Mouse (Mus musculus): ENCODE results near the gene 9530003J23Rik. TPM values are rescaled to one million over a fixed set of nuclear protein-coding genes. Genes with fewer than 3 reads are reported as not detected.
"Not testable (repeated sequence)": the region's sequence is repeated elsewhere in the genome, so short reads cannot be mapped to it uniquely, and the experiment has no call there.

Gene 9530003J23Rik
- polyA plus RNA-seq, 1 experiment from 2014 or later = not detected

DNA sequence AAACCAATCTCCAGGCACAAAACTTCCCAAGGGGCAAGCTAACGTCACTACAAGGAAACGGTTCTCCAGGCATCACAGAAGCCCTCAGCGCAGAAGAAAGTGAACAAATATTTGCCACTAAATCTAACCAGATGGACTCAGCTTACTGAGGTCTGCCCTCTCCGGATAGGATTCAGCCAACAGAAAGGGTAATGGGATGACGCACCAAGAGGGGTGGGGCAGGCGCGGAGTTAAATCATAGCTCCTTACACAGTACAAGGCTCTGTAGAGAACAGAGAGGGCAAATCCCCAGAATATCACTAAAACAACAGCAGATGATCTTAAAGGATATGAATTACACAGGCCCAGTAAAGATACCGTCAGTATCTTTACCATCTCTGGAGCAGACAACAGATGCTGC is 20.2 kb downstream of the 9530003J23Rik start:
- H3K4me1 ChIP-seq = peaks cover 10% of the 10 kb centered on the region
- no peaks in the 10 kb centered on the region for H3K27me3 ChIP-seq (replicated peaks; ENCODE audit: low read depth, poor library complexity, severe bottlenecking)
- no peak overlapping the region for H3K27ac ChIP-seq (replicated peaks)
- DNase-seq (ENCODE audit: low spot score) = no peak
- peaks cover 4% of the 10 kb centered on the region; the same call in 1 of the 2 replicates for H3K9me3 ChIP-seq
- peaks cover 89% of the 10 kb centered on the region for H3K36me3 ChIP-seq (replicated peaks)
- H3K4me3 ChIP-seq = no peak overlapping the region
- 95% methylated on average over 8 of the region's 8 CpGs for WGBS

DNA sequence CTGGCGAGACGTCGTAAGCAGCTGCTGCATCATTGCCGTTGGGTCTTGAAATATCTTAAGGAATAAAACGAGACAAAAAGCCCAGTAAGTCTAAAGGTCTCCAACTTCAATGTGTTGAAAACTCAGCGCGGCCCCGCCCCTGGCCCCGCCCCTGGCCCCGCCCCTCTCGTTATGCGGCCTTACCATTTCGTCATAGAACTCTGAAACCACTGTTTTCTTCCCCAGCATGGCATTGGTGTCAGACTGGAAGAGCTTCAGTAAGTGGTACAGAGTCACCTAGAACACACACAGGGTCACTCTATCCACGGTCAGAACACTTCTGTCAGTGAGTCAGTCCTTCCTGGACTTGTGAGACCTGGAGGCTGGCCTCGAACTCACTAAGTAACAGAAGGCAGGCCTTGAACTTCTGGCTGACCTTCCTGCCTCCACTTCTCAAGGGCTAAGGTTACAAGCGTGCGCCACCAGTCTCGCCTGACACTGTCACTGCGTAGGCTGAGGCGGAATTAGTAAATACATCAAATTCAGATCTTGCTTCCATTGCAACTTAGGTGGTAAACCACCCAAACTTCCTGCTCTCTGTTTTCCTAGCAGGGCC is 21.2 kb downstream of the 9530003J23Rik start:
- 0 out of 2 replicates have a peak, but pooled peaks cover under 1% of the 10 kb centered on the region for H3K4me1 ChIP-seq
- H3K4me3 ChIP-seq = no peak overlapping the region
- H3K9me3 ChIP-seq = peaks cover 4% of the 10 kb centered on the region; the same call in 1 of the 2 replicates
- H3K27me3 ChIP-seq (replicated peaks; ENCODE audit: low read depth, poor library complexity, severe bottlenecking) = no peaks in the 10 kb centered on the region
- 84% methylated on average over 20 of the region's 20 CpGs for WGBS
- no peak for DNase-seq (ENCODE audit: low spot score)
- H3K36me3 ChIP-seq (replicated peaks) = peaks cover 94% of the 10 kb centered on the region
- H3K27ac ChIP-seq (replicated peaks) = no peak overlapping the region

DNA sequence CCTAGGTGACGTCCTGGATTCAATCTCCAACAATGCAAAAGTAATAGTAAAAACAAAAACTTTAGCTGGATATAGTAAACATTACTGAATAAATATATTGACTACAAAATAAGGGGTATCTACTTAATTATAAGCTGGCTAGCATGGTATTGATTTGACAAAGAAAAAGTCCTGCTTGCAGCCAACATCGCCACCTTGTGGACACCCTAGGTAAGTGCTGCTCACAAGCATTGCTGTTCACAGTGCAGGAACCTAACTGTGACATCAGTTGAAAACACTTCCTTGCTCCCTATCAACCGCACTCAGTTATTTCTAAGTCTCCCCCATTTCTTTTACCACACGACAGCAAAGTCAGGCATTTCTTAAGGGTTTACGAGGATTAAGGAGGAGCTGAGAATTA is 21.7 kb downstream of the 9530003J23Rik start:
- 71% methylated on average over 5 of the region's 5 CpGs for WGBS
- Histone ChIP-seq H3K9me3 (peaks cover 4% of the 10 kb centered on the region; the same call in 1 of the 2 replicates), H3K27ac (replicated peaks) (no peak overlapping the region), H3K4me1 (no peaks in the 10 kb centered on the region), H3K36me3 (replicated peaks) (peaks cover 94% of the 10 kb centered on the region), H3K4me3 (no peak overlapping the region), H3K27me3 (replicated peaks; ENCODE audit: low read depth, poor library complexity, severe bottlenecking) (no peaks in the 10 kb centered on the region)
- DNase-seq (ENCODE audit: low spot score) = peak; percentile 55

DNA sequence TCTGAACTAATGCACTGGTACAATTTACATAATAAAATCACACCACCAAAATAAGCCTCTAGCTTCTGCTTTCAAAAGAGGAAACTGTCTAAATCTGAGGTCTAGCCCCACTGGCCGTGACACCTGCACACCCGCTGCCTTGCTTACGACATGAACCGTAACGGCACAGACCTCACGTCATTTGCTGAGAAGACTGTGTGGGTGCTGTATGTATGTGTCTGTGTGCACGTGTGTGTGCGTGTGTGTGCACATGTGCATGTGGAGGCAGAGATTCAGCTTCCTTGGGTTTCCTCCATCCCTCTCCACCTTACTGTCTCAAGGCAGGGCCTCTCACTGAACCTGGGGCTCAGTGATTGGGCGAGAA is 22.4 kb downstream of the 9530003J23Rik start:
- Histone ChIP-seq H3K36me3 (replicated peaks) (peaks cover 92% of the 10 kb centered on the region), H3K4me1 (no peaks in the 10 kb centered on the region), H3K27ac (replicated peaks) (no peak overlapping the region), H3K9me3 (peaks cover 4% of the 10 kb centered on the region; the same call in 1 of the 2 replicates), H3K27me3 (replicated peaks; ENCODE audit: low read depth, poor library complexity, severe bottlenecking) (no peaks in the 10 kb centered on the region), H3K4me3 (no peak overlapping the region)
- no peak for DNase-seq (ENCODE audit: low spot score)
- WGBS = 96% methylated on average over 9 of the region's 9 CpGs

DNA sequence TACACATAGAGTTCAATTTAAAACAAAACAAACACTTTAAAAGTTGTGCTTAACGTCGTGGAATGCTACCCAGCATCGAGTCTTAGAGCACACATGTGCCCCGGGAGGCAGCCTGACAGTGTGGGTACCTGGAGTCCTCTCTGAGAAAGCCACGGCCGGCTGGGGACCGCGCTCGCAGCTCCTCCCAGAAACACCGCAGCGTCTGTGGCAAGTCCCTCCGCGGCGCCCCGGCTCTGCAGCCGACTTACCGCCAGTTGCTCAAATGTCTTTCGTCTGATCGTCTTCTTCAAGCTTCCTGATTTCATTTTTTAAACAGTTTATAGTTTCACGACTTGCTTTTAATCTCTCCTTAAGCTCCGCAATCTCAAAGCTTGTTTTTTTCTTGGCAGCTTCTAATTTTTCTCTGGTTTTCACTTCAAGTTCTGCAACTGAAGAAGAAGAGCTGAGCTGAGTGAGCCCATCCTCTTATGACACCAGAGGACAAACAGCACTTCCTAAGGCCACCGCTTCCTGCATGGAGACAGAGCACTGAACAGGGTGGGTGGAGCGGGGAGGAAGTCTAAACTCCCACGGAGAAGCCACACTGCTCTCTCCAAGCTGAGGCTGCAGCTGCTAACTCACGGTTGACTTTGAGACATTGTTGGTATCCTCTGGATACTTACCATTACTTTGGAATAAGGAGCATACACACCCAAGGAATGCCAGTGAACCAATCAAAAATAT is 22.9 kb downstream of the 9530003J23Rik start:
- peaks cover 86% of the 10 kb centered on the region for H3K36me3 ChIP-seq (replicated peaks)
- H3K9me3 ChIP-seq = peaks cover 4% of the 10 kb centered on the region; the same call in 1 of the 2 replicates
- no peak for DNase-seq (ENCODE audit: low spot score)
- no peak overlapping the region for H3K4me3 ChIP-seq
- H3K4me1 ChIP-seq = no peaks in the 10 kb centered on the region
- H3K27me3 ChIP-seq (replicated peaks; ENCODE audit: low read depth, poor library complexity, severe bottlenecking) = no peaks in the 10 kb centered on the region
- WGBS = 93% methylated on average over 25 of the region's 25 CpGs
- H3K27ac ChIP-seq (replicated peaks) = no peak overlapping the region

DNA sequence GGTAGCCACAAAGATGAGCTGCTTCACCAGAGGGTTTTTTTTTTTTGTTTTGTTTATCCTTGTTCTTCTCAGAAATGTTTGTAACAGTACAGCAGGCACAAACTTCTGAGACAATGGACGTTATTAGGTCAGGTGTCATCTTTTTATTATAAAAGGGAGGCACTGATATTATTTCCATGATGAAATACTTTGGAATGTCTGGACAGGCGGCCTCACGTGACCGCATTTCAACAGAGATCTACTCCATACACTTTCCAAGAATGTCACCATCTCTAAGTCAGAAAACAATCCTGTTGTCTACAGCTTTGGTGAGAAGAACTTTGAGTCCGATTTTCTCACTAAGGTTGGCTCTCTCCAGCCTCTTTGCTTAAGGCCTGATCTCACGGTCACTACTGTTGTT is 27.5 kb downstream of the 9530003J23Rik start:
- Histone ChIP-seq H3K27ac (replicated peaks) (no peak overlapping the region), H3K36me3 (replicated peaks) (peaks cover 44% of the 10 kb centered on the region), H3K27me3 (replicated peaks; ENCODE audit: low read depth, poor library complexity, severe bottlenecking) (no peaks in the 10 kb centered on the region), H3K4me3 (no peak overlapping the region), H3K9me3 (no peaks in the 10 kb centered on the region), H3K4me1 (peaks cover 4% of the 10 kb centered on the region)
- no peak for DNase-seq (ENCODE audit: low spot score)
- 88% methylated on average over 6 of the region's 6 CpGs for WGBS

DNA sequence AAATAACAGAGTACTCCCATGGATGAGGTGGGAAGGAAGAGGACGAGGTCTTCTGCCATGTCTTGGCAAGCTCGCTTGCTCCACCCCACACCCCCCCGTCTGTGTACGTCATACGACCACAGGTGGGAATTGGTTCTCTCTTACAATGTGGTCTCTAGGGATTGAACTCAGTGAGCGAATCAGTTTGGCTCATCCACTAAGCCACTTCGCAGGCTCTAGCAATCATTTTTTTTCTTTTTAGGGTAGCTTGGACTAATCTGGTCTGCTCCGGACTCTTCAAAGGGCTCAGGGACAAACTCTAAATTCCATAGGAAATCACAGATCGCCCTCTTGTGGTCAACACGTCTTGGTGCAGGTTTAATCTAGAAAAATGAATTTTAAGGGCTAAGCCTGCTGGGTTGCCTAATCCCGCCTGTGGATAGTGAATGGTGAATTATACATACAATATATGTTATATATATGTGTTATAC is 29.0 kb downstream of the 9530003J23Rik start:
- 19% methylated on average over 11 of the region's 11 CpGs for WGBS
- H3K4me1 ChIP-seq = peaks cover 4% of the 10 kb centered on the region
- H3K4me3 ChIP-seq = peak overlapping the region; percentile 48
- peaks cover 28% of the 10 kb centered on the region for H3K36me3 ChIP-seq (replicated peaks)
- H3K9me3 ChIP-seq = no peaks in the 10 kb centered on the region
- peak; percentile 55 for DNase-seq (ENCODE audit: low spot score)
- no peak overlapping the region for H3K27ac ChIP-seq (replicated peaks)
- no peaks in the 10 kb centered on the region for H3K27me3 ChIP-seq (replicated peaks; ENCODE audit: low read depth, poor library complexity, severe bottlenecking)

DNA sequence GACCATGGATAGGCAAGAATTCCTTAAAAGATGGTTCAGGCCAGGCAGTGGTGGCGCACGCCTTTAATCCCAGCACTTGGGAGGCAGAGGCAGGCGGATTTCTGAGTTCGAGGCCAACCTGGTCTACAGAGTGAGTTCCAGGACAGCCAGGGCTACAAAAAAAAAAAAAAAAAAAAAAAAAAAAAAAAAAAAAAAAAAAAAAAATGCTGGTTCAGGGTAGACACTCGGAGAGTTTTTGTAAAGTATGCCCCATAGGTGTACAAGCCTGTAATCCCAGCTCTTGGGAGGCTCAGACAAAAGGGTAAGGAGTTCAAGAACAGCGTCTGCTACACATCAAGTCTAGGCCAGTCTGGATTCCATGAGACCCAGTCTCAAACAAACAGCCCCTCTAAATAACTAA is 29.7 kb downstream of the 9530003J23Rik start:
- DNase-seq (ENCODE audit: low spot score); H3K4me1 ChIP-seq; H3K27me3 ChIP-seq (replicated peaks; ENCODE audit: low read depth, poor library complexity, severe bottlenecking); H3K9me3 ChIP-seq; H3K27ac ChIP-seq (replicated peaks); H3K4me3 ChIP-seq: not testable (repeated sequence)
- WGBS = 94% methylated on average over 6 of the region's 6 CpGs
- peaks cover 21% of the 10 kb centered on the region for H3K36me3 ChIP-seq (replicated peaks)

DNA sequence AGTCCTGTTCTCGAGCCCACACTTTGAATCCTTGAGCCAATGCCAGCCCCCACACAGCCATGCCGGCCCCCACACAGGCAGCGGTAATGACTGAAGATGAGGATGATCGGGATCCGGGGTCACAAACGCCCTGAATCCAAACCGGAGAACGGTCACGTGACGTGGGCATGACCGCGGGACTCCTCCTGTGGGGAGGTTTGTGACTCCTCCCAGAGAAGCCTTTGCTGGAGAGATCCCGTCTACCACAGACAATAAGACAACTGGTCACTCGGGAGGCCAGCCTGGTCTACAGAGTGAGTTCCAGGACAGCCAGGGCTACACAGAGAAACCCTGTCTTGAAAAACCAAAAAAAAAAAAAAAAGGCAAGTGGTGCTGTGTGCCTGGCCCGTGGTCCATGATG is 30.3 kb downstream of the 9530003J23Rik start:
- no peak overlapping the region for H3K27ac ChIP-seq (replicated peaks)
- no peaks in the 10 kb centered on the region for H3K27me3 ChIP-seq (replicated peaks; ENCODE audit: low read depth, poor library complexity, severe bottlenecking)
- H3K4me1 ChIP-seq = peaks cover 7% of the 10 kb centered on the region
- H3K4me3 ChIP-seq = no peak overlapping the region
- no peak for DNase-seq (ENCODE audit: low spot score)
- no peaks in the 10 kb centered on the region for H3K9me3 ChIP-seq
- peaks cover 19% of the 10 kb centered on the region for H3K36me3 ChIP-seq (replicated peaks)
- 85% methylated on average over 15 of the region's 15 CpGs for WGBS

DNA sequence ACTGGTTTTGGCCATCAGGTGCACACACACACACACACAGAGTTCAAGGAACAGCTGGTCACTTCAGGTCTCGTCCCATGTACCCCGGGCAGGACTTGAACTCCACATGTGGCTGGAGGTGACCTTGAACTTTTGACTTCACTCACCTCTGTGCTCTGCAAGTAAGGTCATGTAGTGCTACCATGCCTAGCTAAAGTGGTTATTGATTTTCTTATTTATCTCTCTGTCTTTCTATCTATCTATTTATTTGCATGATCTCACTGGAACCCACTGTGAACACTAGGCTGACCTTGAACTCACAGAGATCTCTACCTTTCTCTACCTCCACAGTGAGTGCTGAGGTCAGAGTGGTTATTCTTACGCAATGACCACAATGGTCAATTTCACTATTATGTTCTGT is 32.4 kb downstream of the 9530003J23Rik start:
- Histone ChIP-seq H3K27me3 (replicated peaks; ENCODE audit: low read depth, poor library complexity, severe bottlenecking) (no peaks in the 10 kb centered on the region), H3K9me3 (no peaks in the 10 kb centered on the region), H3K36me3 (replicated peaks) (no peaks in the 10 kb centered on the region), H3K4me3 (no peak overlapping the region), H3K4me1 (peaks cover 14% of the 10 kb centered on the region), H3K27ac (replicated peaks) (no peak overlapping the region)
- no peak for DNase-seq (ENCODE audit: low spot score)
- 91% methylated on average over 3 of the region's 3 CpGs for WGBS

DNA sequence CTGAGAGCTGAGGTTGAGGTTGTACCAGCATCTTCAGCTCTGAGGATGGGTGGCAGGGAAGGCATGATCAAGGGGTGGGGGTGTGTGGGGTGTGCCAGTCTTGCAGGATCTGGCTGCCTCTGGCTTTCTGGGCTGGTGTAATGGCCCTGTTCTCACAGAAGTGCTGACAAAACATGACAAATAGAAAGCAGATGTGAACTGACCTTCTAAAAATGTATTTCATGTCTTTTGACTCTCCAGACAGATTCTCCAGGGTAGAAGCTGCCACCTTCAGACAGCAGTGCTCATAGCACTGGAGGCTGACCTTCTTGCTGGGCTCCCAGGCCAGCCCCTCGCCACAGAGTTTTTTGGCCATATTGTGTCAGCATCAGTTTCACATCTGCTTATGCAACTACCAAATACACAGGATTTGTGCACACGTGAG is 34.9 kb downstream of the 9530003J23Rik start:
- Histone ChIP-seq H3K27me3 (replicated peaks; ENCODE audit: low read depth, poor library complexity, severe bottlenecking) (no peaks in the 10 kb centered on the region), H3K4me1 (peaks cover 25% of the 10 kb centered on the region), H3K27ac (replicated peaks) (no peak overlapping the region), H3K4me3 (no peak overlapping the region), H3K36me3 (replicated peaks) (no peaks in the 10 kb centered on the region), H3K9me3 (no peaks in the 10 kb centered on the region)
- 71% methylated on average over 2 of the region's 2 CpGs for WGBS
- DNase-seq (ENCODE audit: low spot score) = peak; percentile 29

DNA sequence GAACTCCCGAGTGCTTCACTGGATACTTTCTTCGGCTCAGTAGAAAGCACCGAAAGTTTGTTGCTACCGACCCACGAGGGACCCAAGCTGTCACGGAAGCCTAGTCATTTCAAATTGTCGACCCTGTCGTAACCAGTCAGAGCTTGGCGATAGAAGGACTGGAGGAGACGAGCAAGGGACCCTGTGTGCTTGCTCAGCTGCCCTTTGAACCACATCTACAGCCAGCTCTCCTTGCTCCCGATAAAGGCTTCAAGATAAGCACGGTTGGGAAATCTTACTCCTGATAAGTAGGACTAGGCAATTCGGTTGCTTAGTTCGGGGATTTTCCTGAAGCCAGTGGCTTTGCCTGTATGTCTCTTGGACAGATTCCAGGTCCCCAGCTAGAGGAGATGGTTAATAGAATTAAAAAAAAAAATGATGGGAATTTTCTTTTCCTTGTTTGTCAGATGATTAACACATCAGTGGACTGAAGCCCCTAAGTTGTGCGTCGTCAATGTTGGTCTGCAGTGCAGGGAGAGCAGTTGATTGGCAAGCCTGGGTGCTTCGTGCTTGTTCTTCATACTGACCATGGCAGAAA is 35.4 kb downstream of the 9530003J23Rik start:
- Histone ChIP-seq H3K27me3 (replicated peaks; ENCODE audit: low read depth, poor library complexity, severe bottlenecking) (no peaks in the 10 kb centered on the region), H3K9me3 (no peaks in the 10 kb centered on the region), H3K4me1 (peaks cover 25% of the 10 kb centered on the region), H3K27ac (replicated peaks) (no peak overlapping the region), H3K36me3 (replicated peaks) (no peaks in the 10 kb centered on the region), H3K4me3 (no peak overlapping the region)
- no peak for DNase-seq (ENCODE audit: low spot score)
- 83% methylated on average over 17 of the region's 17 CpGs for WGBS

DNA sequence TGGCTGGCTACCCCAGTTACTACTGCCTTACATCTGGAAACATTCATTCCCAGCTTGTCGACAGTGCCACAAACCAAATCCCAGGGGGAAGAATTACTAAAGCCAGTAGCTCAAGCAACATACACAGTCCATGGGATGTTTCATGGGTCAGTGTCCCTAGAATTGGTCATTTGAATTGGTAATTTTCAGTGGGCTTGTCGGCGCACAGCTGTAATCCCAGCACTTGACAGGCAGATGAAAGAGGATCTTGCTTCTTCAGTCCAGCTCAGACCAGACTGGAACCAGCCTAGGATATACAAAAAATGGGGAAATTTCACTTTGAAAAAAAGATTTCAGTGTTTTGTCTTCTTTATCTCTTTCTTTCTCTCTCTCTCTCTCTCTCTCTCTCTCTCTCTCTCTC is 38.8 kb downstream of the 9530003J23Rik start:
- WGBS = 46% methylated on average over 3 of the region's 3 CpGs
- H3K27ac ChIP-seq (replicated peaks) = no peak overlapping the region; the same call in 1 of the 2 replicates
- H3K36me3 ChIP-seq (replicated peaks) = no peaks in the 10 kb centered on the region
- H3K9me3 ChIP-seq = no peaks in the 10 kb centered on the region
- H3K4me3 ChIP-seq = no peak overlapping the region
- peak; percentile 14 for DNase-seq (ENCODE audit: low spot score)
- H3K27me3 ChIP-seq (replicated peaks; ENCODE audit: low read depth, poor library complexity, severe bottlenecking) = no peaks in the 10 kb centered on the region
- peaks cover 25% of the 10 kb centered on the region for H3K4me1 ChIP-seq
